Mouse (Mus musculus): ENCODE measurements around the gene Olfr305. TPM values are rescaled to one million over a fixed set of nuclear protein-coding genes. Genes with fewer than 3 reads are reported as not detected.
"Not testable (repeated sequence)": the region's sequence is repeated elsewhere in the genome, so short reads cannot be mapped to it uniquely, and the experiment has no call there.

Olfr305 gene
- not detected for total RNA-seq (2018; cell fraction: chromatin; rRNA removed)
- total RNA-seq (2018; cell fraction: cytosol; rRNA removed) = not detected
- total RNA-seq (2018; cell fraction: nucleus; rRNA removed) = not detected
- polyA plus RNA-seq (2018) = not detected in 3 replicates

DNA sequence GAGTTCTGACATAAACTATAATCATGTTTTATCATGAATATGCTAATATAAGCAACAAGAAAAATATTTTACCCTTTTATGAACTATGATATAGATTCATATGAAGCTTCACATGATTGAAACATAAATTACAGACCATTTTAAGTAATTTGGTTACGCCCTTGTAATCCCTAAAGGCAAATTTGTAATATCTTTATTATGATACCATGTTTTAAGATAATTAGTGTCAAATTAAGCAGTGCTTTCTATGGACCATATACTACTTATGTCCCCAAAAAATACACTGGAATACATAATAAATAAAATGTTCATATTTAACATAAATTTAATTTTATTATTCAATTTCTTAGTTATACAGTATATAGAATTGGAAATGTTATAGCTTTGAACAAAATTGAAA is at the start of gene Olfr305:
Olfr305 (minus strand) TSS at position 101 of the 400 bp plus-strand sequence.
- H3K36me3 ChIP-seq (ENCODE audit: inconsistent target) = no peaks in the 10 kb centered on the region
- H3K4me3 ChIP-seq (ENCODE audit: inconsistent target) = no peak within 1 kb of the TSS
- no peaks in the 10 kb centered on the region for H3K79me2 ChIP-seq (ENCODE audit: inconsistent target)
- no peak within 1 kb of the TSS for H3K27ac ChIP-seq
- WGBS (ENCODE audit: missing documents) = 63% methylated on average over 1 of the region's 1 CpGs

DNA sequence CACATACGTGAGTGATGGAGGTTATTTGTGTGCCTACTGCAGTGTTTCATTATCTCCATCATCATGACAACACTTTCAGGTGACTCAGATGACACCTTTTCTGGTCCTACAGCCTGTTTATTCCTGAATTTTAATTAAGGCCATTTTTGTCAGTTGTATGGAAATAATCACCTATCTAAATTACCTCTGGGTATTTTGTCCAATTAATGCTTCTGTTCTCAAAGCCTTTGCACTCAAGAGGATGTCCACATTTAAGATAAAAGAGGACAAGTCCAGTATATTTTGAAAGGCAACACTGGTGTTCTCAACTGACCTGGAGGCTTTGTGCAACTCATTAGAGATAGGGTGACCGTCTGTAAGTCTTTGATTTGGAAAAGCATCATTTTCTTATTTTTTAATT is 36.8 kb upstream of the Olfr305 start, which contains the start of gene Olfr301:
Olfr301 (plus strand) TSS at position 301 of the 400 bp plus-strand sequence.
- Histone ChIP-seq H3K79me2 (ENCODE audit: inconsistent target) (no peaks in the 10 kb centered on the region), H3K27ac (no peak within 1 kb of the TSS), H3K4me3 (ENCODE audit: inconsistent target) (no peak within 1 kb of the TSS), H3K36me3 (ENCODE audit: inconsistent target) (no peaks in the 10 kb centered on the region)
- 85% methylated on average over 2 of the region's 2 CpGs for WGBS (ENCODE audit: missing documents)

DNA sequence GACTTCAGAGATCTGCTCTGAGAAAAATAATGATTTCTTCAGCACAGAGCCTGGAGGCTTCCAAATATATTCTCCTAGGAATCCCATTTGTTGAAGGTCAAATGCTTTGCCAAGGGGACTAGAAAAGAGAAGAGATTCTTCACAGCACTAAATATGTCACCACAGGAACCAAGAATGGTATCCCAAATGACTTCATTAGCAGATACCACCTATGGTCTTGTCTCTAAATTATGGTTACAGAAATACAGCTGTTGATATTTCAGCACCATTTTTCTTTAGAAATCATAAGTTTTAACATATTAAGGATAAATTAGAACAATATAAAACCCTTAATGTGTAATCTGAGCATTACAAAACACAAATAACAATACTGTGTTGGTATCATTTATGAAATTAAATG is 31.0 kb upstream of the Olfr305 start, which contains the start of gene Olfr303:
Olfr303 (minus strand) TSS at position 101 of the 400 bp plus-strand sequence.
- no peak within 1 kb of the TSS for H3K4me3 ChIP-seq (ENCODE audit: inconsistent target)
- H3K79me2 ChIP-seq (ENCODE audit: inconsistent target) = no peaks in the 10 kb centered on the region
- H3K36me3 ChIP-seq (ENCODE audit: inconsistent target) = no peaks in the 10 kb centered on the region
- no peak within 1 kb of the TSS for H3K27ac ChIP-seq

DNA sequence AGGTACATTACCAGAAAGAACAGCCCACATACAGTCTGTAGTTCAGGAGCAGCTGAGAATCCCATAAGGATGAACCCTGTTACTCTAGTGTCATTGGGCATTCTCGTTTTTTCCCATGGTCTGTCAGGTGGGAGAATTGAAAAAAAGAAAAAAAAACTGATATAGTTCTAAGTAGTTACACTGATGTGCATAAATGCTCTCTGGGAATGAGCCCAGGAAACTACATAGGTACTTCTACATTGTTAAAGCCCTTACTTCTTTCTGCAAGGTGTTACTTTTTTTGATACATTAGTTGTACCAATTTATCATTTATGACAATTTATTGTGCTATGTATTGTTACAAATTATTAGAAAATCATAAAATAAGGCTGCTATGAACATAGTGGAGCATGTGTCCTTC is 19.8 kb upstream of the Olfr305 start, which contains the start of gene Olfr304:
Olfr304 (minus strand) TSS at position 101 of the 400 bp plus-strand sequence.
- no peak within 1 kb of the TSS for H3K4me3 ChIP-seq (ENCODE audit: inconsistent target)
- WGBS (ENCODE audit: missing documents) = 25% methylated on average over 1 of the region's 1 CpGs
- H3K36me3 ChIP-seq (ENCODE audit: inconsistent target) = no peaks in the 10 kb centered on the region
- no peak within 1 kb of the TSS for H3K27ac ChIP-seq
- H3K79me2 ChIP-seq (ENCODE audit: inconsistent target) = no peaks in the 10 kb centered on the region

DNA sequence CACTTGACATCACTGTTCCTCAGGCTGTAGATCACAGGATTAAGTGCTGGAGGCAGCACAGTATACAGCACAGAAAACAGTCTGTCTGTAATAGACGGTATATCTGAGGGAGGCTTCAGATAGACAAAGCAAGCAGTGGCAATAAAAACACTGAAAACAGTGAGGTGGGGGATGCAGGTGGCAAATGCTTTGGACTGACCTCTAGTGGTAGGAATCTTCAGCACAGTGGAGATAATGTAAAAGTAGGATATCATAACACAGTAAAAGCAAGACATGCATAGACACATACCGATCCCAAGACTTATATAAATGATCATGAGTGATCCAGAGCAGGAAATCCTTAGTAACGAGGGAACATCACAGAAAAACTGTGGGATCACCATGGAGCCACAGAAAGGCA is 19.0 kb upstream of the Olfr305 start:
- H3K27ac ChIP-seq = no peak overlapping the region
- no peaks in the 10 kb centered on the region for H3K79me2 ChIP-seq (ENCODE audit: inconsistent target)
- no peak overlapping the region for H3K4me3 ChIP-seq (ENCODE audit: inconsistent target)
- 67% methylated on average over 3 of the region's 3 CpGs for WGBS (ENCODE audit: missing documents)
- H3K36me3 ChIP-seq (ENCODE audit: inconsistent target) = no peaks in the 10 kb centered on the region

DNA sequence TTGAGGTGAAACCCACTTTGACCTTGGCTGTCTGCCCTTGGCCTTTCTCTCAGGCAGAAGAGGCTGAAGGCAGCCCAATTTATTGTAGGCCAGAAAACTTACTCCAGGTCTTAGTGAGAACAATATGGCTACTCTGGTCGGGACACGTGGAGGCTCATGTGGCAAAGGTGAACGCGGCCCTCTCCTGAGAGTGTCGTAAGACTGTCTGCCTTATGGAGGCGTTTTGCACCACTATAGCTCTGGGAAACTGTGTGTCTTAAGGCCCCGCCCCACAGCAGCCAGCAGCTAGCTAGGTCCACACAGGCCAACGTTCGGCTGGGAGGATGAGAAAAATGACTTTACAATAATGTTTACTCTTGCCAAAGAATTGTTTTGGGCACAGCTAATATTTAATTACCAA is 20.4 kb downstream of the Olfr305 start:
- WGBS (ENCODE audit: missing documents) = 82% methylated on average over 9 of the region's 9 CpGs
- not testable (repeated sequence) for H3K4me3 ChIP-seq (ENCODE audit: inconsistent target)

DNA sequence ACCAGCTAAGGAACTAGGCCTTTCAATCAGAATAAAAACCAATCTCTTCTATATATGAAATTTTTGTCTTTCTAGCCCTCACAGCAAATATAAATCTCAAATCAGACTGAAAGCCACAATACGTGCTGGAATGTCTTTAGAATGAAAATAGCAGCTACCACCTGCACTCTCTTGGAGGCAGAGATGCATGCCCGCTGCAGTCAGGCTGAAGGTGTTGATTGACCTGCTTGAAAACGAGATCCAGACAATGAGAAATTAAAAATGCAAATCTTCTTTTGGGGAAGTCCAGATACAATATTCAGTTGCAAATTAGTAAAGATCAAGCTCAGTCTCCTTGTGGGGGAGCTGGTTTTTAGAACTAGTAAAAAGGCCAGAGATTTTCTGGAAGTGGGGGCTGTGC is 22.5 kb downstream of the Olfr305 start:
- H3K4me3 ChIP-seq (ENCODE audit: inconsistent target) = no peak overlapping the region
- H3K36me3 ChIP-seq (ENCODE audit: inconsistent target) = no peaks in the 10 kb centered on the region
- H3K27ac ChIP-seq = no peak overlapping the region
- 66% methylated on average over 3 of the region's 3 CpGs for WGBS (ENCODE audit: missing documents)
- H3K79me2 ChIP-seq (ENCODE audit: inconsistent target) = no peaks in the 10 kb centered on the region

More for the DNA sequence above, 20.4 kb downstream of the Olfr305 start:
- not testable (repeated sequence) for H3K36me3 ChIP-seq (ENCODE audit: inconsistent target); H3K27ac ChIP-seq; H3K79me2 ChIP-seq (ENCODE audit: inconsistent target)

DNA sequence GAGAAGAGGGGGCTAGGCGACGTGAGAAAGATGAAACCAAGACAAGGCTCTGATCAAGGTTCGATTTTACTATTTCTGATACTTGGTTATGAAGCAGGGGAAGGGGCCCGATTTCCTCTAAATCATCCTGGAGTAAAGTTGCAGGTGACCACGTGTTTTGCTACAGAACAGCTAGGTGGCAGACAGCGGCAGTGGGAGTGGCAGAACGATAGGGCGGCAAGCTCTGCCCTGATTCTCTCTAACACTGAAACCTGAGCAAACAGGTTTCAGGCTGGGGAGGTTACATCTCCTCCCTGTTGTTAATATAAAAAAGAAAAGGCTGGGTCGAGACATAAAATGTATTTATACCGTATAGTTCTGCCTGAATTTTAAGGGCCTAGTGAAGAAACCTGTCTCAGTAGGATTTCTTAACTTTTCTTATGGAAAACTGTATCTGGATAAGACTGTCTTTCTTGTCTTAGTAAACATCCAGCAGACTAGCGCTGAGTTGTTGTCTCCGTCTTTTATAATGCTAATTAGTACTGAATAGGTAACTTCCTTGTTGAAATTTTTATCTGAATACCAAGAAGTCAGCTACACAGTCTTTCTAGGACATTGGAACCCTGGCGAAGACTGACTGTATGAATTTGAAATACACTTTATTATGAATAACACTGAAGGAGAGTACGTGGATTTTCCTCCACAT is 23.7 kb downstream of the Olfr305 start:
- H3K4me3 ChIP-seq (ENCODE audit: inconsistent target) = no peak overlapping the region
- 84% methylated on average over 14 of the region's 14 CpGs for WGBS (ENCODE audit: missing documents)

DNA sequence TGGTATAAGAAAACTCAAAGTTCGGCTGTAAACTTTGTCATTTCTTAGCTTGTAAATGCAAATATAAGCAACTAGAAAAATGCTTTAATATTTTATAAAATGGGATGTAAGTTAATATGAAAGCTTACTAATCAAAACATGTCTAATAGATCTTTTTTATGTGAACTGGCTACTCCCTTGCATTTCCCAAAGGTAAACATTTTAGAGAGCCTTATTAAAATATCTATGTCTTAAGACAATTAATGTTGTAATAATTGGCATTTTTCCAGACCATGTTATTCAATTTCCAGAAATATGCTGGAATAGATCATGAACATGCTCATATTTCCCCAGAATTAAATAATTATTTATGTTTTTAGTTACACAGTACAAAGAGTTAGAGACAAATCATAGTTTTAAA is 29.2 kb downstream of the Olfr305 start, which contains the start of gene Olfr307:
Olfr307 (minus strand) TSS at position 101 of the 400 bp plus-strand sequence.
- Histone ChIP-seq H3K27ac (no peak within 1 kb of the TSS), H3K79me2 (ENCODE audit: inconsistent target) (no peaks in the 10 kb centered on the region), H3K4me3 (ENCODE audit: inconsistent target) (no peak within 1 kb of the TSS), H3K36me3 (ENCODE audit: inconsistent target) (no peaks in the 10 kb centered on the region)
- 75% methylated on average over 1 of the region's 1 CpGs for WGBS (ENCODE audit: missing documents)

More for the DNA sequence above, 23.7 kb downstream of the Olfr305 start:
- Histone ChIP-seq H3K27ac (no peak overlapping the region), H3K36me3 (ENCODE audit: inconsistent target) (no peaks in the 10 kb centered on the region), H3K79me2 (ENCODE audit: inconsistent target) (no peaks in the 10 kb centered on the region)

DNA sequence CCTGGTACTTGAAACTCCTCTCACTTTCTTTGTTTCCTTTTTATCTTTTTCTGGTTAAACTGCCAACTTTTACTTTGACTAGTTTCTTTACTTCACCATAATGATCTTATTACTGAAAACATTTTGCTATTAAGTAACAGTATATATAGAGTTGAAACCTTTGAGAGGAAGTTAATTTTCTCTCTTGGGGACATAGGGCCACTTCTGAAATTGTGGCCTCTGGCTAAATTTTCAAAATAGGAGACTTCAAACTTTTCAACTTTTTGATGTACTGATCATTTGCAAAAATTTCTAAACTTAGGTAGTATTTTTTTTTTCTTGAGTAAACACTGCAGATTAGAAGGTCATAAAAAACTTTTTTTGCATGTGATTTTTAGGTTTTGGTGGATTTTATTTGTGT is 41.2 kb downstream of the Olfr305 start, which contains the start of gene Olfr308:
Olfr308 (minus strand) TSS at position 101 of the 400 bp plus-strand sequence.
- Histone ChIP-seq H3K36me3 (ENCODE audit: inconsistent target) (no peaks in the 10 kb centered on the region), H3K27ac (no peak within 1 kb of the TSS), H3K79me2 (ENCODE audit: inconsistent target) (no peaks in the 10 kb centered on the region), H3K4me3 (ENCODE audit: inconsistent target) (no peak within 1 kb of the TSS)

DNA sequence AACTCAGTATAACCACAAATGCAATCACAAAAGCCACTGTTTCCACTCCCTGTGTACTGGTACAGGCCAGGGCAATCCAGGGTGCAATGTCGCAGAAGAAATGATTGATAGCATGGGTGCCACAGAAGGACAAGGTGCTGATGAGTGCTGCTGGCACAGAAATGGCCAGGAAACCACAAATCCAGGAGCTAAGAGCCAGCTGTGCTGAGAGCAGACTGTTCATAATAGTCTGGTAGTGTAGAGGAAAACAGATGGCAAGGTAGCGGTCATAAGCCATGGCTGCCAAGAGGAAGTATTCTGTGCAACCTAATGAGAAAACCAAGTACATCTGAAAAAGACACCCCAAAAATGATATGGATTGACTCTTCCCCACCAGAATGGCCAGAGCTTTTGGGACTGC is 45.4 kb downstream of the Olfr305 start:
- Histone ChIP-seq H3K4me3 (ENCODE audit: inconsistent target) (no peak overlapping the region), H3K27ac (no peak overlapping the region), H3K36me3 (ENCODE audit: inconsistent target) (no peaks in the 10 kb centered on the region), H3K79me2 (ENCODE audit: inconsistent target) (no peaks in the 10 kb centered on the region)
- 60% methylated on average over 2 of the region's 2 CpGs for WGBS (ENCODE audit: missing documents)

DNA sequence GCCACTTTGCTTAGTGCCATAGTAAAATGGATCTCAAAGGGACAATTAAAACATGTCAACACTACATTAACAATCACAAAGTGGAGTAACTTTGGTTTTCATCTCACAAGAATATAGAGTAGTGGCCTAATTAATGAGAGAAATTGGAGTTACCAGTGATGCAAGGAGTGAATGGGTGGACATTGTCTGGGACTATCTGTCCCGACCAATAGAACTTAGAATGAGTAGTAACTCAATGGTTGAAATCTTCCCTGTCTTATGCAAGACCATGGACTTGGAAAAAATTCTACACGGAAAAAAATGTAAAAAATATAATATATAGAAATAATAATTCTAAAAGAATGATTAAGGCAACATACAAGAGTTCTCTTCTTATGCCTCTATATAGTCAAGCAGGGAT is 53.1 kb downstream of the Olfr305 start, which contains the start of gene Olfr309:
Olfr309 (minus strand) TSS at position 101 of the 400 bp plus-strand sequence.
- Histone ChIP-seq H3K79me2 (ENCODE audit: inconsistent target) (no peaks in the 10 kb centered on the region), H3K36me3 (ENCODE audit: inconsistent target) (no peaks in the 10 kb centered on the region), H3K4me3 (ENCODE audit: inconsistent target) (no peak within 1 kb of the TSS), H3K27ac (no peak within 1 kb of the TSS)
- 82% methylated on average over 2 of the region's 2 CpGs for WGBS (ENCODE audit: missing documents)

Other genes with a start within 250 kb of the Olfr305 start
- gene Vmn2r75, start 195.2 kb downstream of the Olfr305 start, polyA plus RNA-seq (2018) = not detected in 3 replicates
- gene Vmn2r76, start 120.6 kb downstream of the Olfr305 start, polyA plus RNA-seq (2018) = not detected in 3 replicates
- gene Olfr310, start 89.8 kb downstream of the Olfr305 start, polyA plus RNA-seq (2018) = not detected in 3 replicates
- not detected in 3 replicates for gene Olfr309, start 53.2 kb downstream of the Olfr305 start, polyA plus RNA-seq (2018)
- gene Olfr308, start 41.3 kb downstream of the Olfr305 start, polyA plus RNA-seq (2018) = not detected in 3 replicates
- gene Olfr307, start 29.3 kb downstream of the Olfr305 start, polyA plus RNA-seq (2018) = not detected in 3 replicates
- gene Olfr304, start 19.7 kb upstream of the Olfr305 start, polyA plus RNA-seq (2018) = not detected in 3 replicates
- gene Olfr303, start 30.9 kb upstream of the Olfr305 start, polyA plus RNA-seq (2018) = not detected in 3 replicates
- gene Olfr301, start 36.9 kb upstream of the Olfr305 start, polyA plus RNA-seq (2018) = not detected in 3 replicates
- not detected in 3 replicates for gene Olfr299, start 93.0 kb upstream of the Olfr305 start, polyA plus RNA-seq (2018)
- not detected in 3 replicates for gene Olfr298, start 125.6 kb upstream of the Olfr305 start, polyA plus RNA-seq (2018)
- not detected in 3 replicates for gene Olfr297, start 153.0 kb upstream of the Olfr305 start, polyA plus RNA-seq (2018)
- gene Olfr295, start 216.9 kb upstream of the Olfr305 start, polyA plus RNA-seq (2018) = not detected in 3 replicates
- gene Olfr294, start 249.7 kb upstream of the Olfr305 start, polyA plus RNA-seq (2018) = not detected in 3 replicates